8 mouse cellular contexts compared by ENCODE assay signal in genomic region chr2:6100027-6100749, GRCm38 (mm10). TPM values are rescaled to one million over a fixed set of nuclear protein-coding genes. Genes with fewer than 3 reads are reported as not detected.
DNase-seq lines count a peak whose midpoint lies in the region; ATAC-seq and TF ChIP-seq lines count a peak whose summit lies in the region.

No protein-coding gene starts in this region.

- no peak for TF ChIP-seq CTCF in cortical plate, adult 2 months (IDR thresholded peaks at IDR 0.05; ENCODE audit: extremely low read depth, insufficient read depth, low read length)

- H3K9ac ChIP-seq in limb, embryonic 14.5 days (ENCODE audit: low read depth, low read length, severe bottlenecking) = peak overlapping the region; percentile 57
- peak overlapping the region; percentile 56 for H3K9ac ChIP-seq in neural tube, embryonic 12.5 days

- H3K27me3 ChIP-seq in limb, embryonic 14.5 days (ENCODE audit: control insufficient read depth, insufficient read depth, low read length) = peaks cover 9% of the 10 kb centered on the region
- H3K27me3 ChIP-seq in neural tube, embryonic 12.5 days (replicated peaks) = peaks cover 24% of the 10 kb centered on the region

- H3K4me2 ChIP-seq in limb, embryonic 14.5 days (replicated peaks; ENCODE audit: low read depth, low read length, severe bottlenecking) = peak overlapping the region; percentile 86
- peak overlapping the region; percentile 88 for H3K4me2 ChIP-seq in neural tube, embryonic 12.5 days (replicated peaks)

- ATAC-seq in granulocyte monocyte progenitor cell, adult 5-6 weeks (replicated peaks; ENCODE audit: poor library complexity, severe bottlenecking) = peak; percentile 85
- peak; percentile 71; the same call in 1 of the 2 replicates for ATAC-seq in limb, embryonic 14.5 days (ENCODE audit: low FRiP score, low read depth)
- peak; percentile 83 for ATAC-seq in neural tube, embryonic 12.5 days (ENCODE audit: low FRiP score, low read depth)

- no peak overlapping the region for H3K27ac ChIP-seq in cortical plate, adult 2 months (ENCODE audit: insufficient read depth, low read length)
- no peak overlapping the region; the same call in 1 of the 2 replicates for H3K27ac ChIP-seq in limb, embryonic 14.5 days (replicated peaks; ENCODE audit: low read depth, low read length)
- H3K27ac ChIP-seq in neural tube, embryonic 12.5 days = no peak overlapping the region

- peak overlapping the region; percentile 29 for H3K4me3 ChIP-seq in cortical plate, adult 2 months (ENCODE audit: insufficient read depth, low read length)
- peak overlapping the region; percentile 47 for H3K4me3 ChIP-seq in limb, embryonic 14.5 days (replicated peaks; ENCODE audit: low read length)
- H3K4me3 ChIP-seq in neural tube, embryonic 12.5 days = peak overlapping the region; percentile 46

- TF ChIP-seq POLR2A in cortical plate, adult 2 months (IDR thresholded peaks at IDR 0.05; ENCODE audit: extremely low read depth, insufficient read depth, low read length) = no peak
- no peak for TF ChIP-seq POLR2A in limb, embryonic 14.5 days (IDR thresholded peaks at IDR 0.05; ENCODE audit: borderline replicate concordance, extremely low read depth, insufficient read depth, insufficient read length)

- H3K9me3 ChIP-seq in limb, embryonic 14.5 days (ENCODE audit: control insufficient read depth, low read length) = no peaks in the 10 kb centered on the region
- no peaks in the 10 kb centered on the region for H3K9me3 ChIP-seq in neural tube, embryonic 12.5 days

- H3K36me3 ChIP-seq in limb, embryonic 14.5 days (ENCODE audit: control insufficient read depth, insufficient read depth, low read length) = no peaks in the 10 kb centered on the region
- H3K36me3 ChIP-seq in neural tube, embryonic 12.5 days = no peaks in the 10 kb centered on the region

- no peaks in the 10 kb centered on the region for H3K4me1 ChIP-seq in cortical plate, adult 2 months (ENCODE audit: control insufficient read depth, insufficient read depth, low read length)
- H3K4me1 ChIP-seq in limb, embryonic 14.5 days (ENCODE audit: control insufficient read depth, insufficient read depth, low read length) = peaks cover 21% of the 10 kb centered on the region
- peaks cover 13% of the 10 kb centered on the region for H3K4me1 ChIP-seq in neural tube, embryonic 12.5 days

- DNase-seq in layer of hippocampus, postnatal 10 days (ENCODE audit: low spot score in 2 of 2) = peak; percentile 27 to 28
- no peak for DNase-seq in layer of hippocampus, postnatal 25 days (ENCODE audit: extremely low spot score in 1 of 2, low spot score in 1 of 2)
- peak; percentile 54 for DNase-seq in limb, embryonic 14.5 days (ENCODE audit: low spot score)
- no peak for DNase-seq in thymus, postnatal 25 days
- DNase-seq in thymus, postnatal 10 days (ENCODE audit: low spot score in 2 of 2) = no peak

- 9% methylated on average over 34 of the region's 51 CpGs for WGBS in limb, embryonic 14.5 days
- 8% methylated on average over 51 of the region's 51 CpGs for WGBS in neural tube, embryonic 12.5 days

RNA-seq across cellular contexts. Expression of gene Proser2, which starts 29.8 kb away (rescaled TPM):
- 1 to 10 TPM; 2.2 to 3.2 TPM for total RNA-seq in layer of hippocampus, postnatal 10 days (2021)
- total RNA-seq in layer of hippocampus, postnatal 25 days (2021) = 1 to 10 TPM; 2.2 to 2.4 TPM
- 4.2 and 4.5 TPM in 2 replicates for polyA plus RNA-seq in cortical plate, adult 2 months (2012; rRNA removed)
- not detected in 2 replicates for total RNA-seq in granulocyte monocyte progenitor cell, adult 5-6 weeks (2014; fragmentation: Nextera tagmentation)
- not detected in 2 replicates for total RNA-seq in granulocyte monocyte progenitor cell, adult 5-6 weeks (2017)
- 7.6 and 10.2 TPM in 2 replicates for polyA plus RNA-seq in limb, embryonic 14.5 days (2012; rRNA removed)
- 10.5 TPM in 2 replicates for polyA plus RNA-seq in limb, embryonic 14.5 days (2014; fragmentation: Nextera tagmentation; extraction: Ambion mirVana)
- 3.8 and 4.5 TPM in 2 replicates for polyA plus RNA-seq in neural tube, embryonic 12.5 days (2016; fragmentation: Nextera tagmentation; extraction: Ambion mirVana)

Comparison
In these comparisons a context has a peak if more than half of its experiments do, and no peak if none do; other contexts are left out.
1. DNase-seq: peak in layer of hippocampus, postnatal 10 days (2 of 2) and limb, embryonic 14.5 days (single experiment); none in layer of hippocampus, postnatal 25 days (0 of 2), thymus, postnatal 25 days (single experiment) and thymus, postnatal 10 days (0 of 2).
2. Peak in every context shown above with its lines, with median percentiles within 50 percentile points of each other: H3K4me3 ChIP-seq and ATAC-seq.